In the genomic region with DNA sequence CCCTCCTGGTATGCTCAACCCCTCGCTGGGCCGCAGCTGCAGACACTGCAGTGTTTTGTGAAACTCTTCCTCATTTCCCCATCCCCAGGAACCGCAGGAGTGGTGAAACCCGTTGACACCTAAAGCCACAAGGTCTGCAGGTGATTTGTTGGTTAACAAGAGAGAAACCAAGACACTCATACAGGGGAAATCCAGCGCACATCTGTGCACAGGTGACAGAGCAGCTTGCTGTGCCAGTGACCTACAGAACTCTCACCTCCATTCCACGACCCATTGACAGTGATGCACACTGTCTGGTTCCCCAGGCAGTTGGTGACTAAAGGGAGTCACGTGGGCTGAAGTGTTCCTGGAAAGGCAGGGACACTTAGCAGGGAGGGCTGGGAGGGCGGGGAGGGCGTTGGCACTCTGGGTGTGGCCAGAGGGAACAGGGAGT, we compare ENCODE assay signal across 14 mouse cellular contexts. TPM values are rescaled to one million over a fixed set of nuclear protein-coding genes. Genes with fewer than 3 reads are reported as not detected.
DNase-seq lines count a peak whose midpoint lies in the region; ATAC-seq and TF ChIP-seq lines count a peak whose summit lies in the region.
"Had no signal": no experiment of that assay in that cellular context is flagged by ENCODE, and none has a peak within 500 bp of the region (broad histone marks: within the 10 kb centered on the region; RNA-seq: fewer than 3 reads in every experiment).

No protein-coding gene starts in this region.

- no peaks in the 10 kb centered on the region for H3K36me3 ChIP-seq in G1E (replicated peaks)
- H3K36me3 ChIP-seq in intestine, postnatal 0 days (ENCODE audit: control insufficient read depth, insufficient read depth) = no peaks in the 10 kb centered on the region
- no peaks in the 10 kb centered on the region for H3K36me3 ChIP-seq in splenic B cell, adult 2 months (ENCODE audit: control insufficient read depth, insufficient read depth, low read length, poor library complexity, severe bottlenecking)
- H3K36me3 ChIP-seq in neural tube, embryonic 15.5 days = no peaks in the 10 kb centered on the region
- H3K36me3 ChIP-seq: forebrain, embryonic 12.5 days; hindbrain, embryonic 10.5 days had no signal

- H3K27me3 ChIP-seq in G1E (ENCODE audit: insufficient read depth, low read length) = peaks cover 6% of the 10 kb centered on the region; the same call in 1 of the 2 replicates
- no peaks in the 10 kb centered on the region for H3K27me3 ChIP-seq in intestine, postnatal 0 days (replicated peaks; ENCODE audit: control insufficient read depth, insufficient read depth, low read length)
- no peaks in the 10 kb centered on the region for H3K27me3 ChIP-seq in splenic B cell, adult 2 months (ENCODE audit: control insufficient read depth, insufficient read depth, low read length, poor library complexity, severe bottlenecking)
- no peaks in the 10 kb centered on the region for H3K27me3 ChIP-seq in neural tube, embryonic 15.5 days (replicated peaks)

- DNase-seq in lung, postnatal 36 days = peak; percentile 52
- no peak for DNase-seq in lung, adult 2 months
- DNase-seq in G1E (ENCODE audit: low spot score) = peak; percentile 37
- DNase-seq in splenic B cell, adult 2 months (ENCODE audit: low read depth, low spot score) = peak; percentile 82
- no peak for DNase-seq in adrenal gland, adult 2 months
- DNase-seq: adrenal gland, postnatal 36 days; embryo, embryonic 11 days; kidney, postnatal 25 days had no signal

- ATAC-seq in G1E (ENCODE audit: extremely low read depth, insufficient number of reproducible peaks, low FRiP score, poor library complexity, severe bottlenecking) = peak; percentile 50; the same call in 1 of the 2 replicates
- ATAC-seq in intestine, postnatal 0 days = peak; percentile 62; the same call in 1 of the 2 replicates
- ATAC-seq in neural tube, embryonic 15.5 days (ENCODE audit: low FRiP score) = no peak
- ATAC-seq in frontal cortex, adult (ENCODE audit: low TSS enrichment) = no peak

- no peak overlapping the region for H3K9ac ChIP-seq in intestine, postnatal 0 days (ENCODE audit: low read depth, low read length)
- no peak overlapping the region for H3K9ac ChIP-seq in neural tube, embryonic 15.5 days (replicated peaks)
- H3K9ac ChIP-seq: forebrain, embryonic 12.5 days had no signal

- no peak overlapping the region for H3K4me3 ChIP-seq in lung, adult 2 months (replicated peaks; ENCODE audit: extremely low read depth, low read depth, low read length)
- peak overlapping the region; percentile 49; the same call in 1 of the 2 replicates for H3K4me3 ChIP-seq in G1E (ENCODE audit: low read depth, low read length)
- H3K4me3 ChIP-seq in intestine, postnatal 0 days (ENCODE audit: low read depth, low read length) = no peak overlapping the region
- no peak overlapping the region for H3K4me3 ChIP-seq in neural tube, embryonic 15.5 days (replicated peaks)
- H3K4me3 ChIP-seq: forebrain, embryonic 12.5 days; hindbrain, embryonic 10.5 days had no signal

- H3K9me3 ChIP-seq in G1E (replicated peaks) = no peaks in the 10 kb centered on the region
- no peaks in the 10 kb centered on the region for H3K9me3 ChIP-seq in intestine, postnatal 0 days (ENCODE audit: control insufficient read depth)
- H3K9me3 ChIP-seq in neural tube, embryonic 15.5 days (replicated peaks) = no peaks in the 10 kb centered on the region
- H3K9me3 ChIP-seq: forebrain, embryonic 12.5 days had no signal

- H3K4me2 ChIP-seq in intestine, postnatal 0 days (replicated peaks; ENCODE audit: low read depth) = no peak overlapping the region
- H3K4me2 ChIP-seq in neural tube, embryonic 15.5 days = no peak overlapping the region
- H3K4me2 ChIP-seq: forebrain, embryonic 12.5 days had no signal

- 60% methylated on average over 9 of the region's 9 CpGs for WGBS in lung, adult 2 months
- 42% methylated on average over 9 of the region's 9 CpGs for WGBS in intestine, postnatal 0 days
- WGBS in neural tube, embryonic 15.5 days = 69% methylated on average over 9 of the region's 9 CpGs

- no peaks in the 10 kb centered on the region for H3K4me1 ChIP-seq in lung, adult 2 months (ENCODE audit: control insufficient read depth, insufficient read depth, low read length)
- peaks cover 60% of the 10 kb centered on the region for H3K4me1 ChIP-seq in G1E (ENCODE audit: insufficient read depth, low read depth, low read length)
- H3K4me1 ChIP-seq in intestine, postnatal 0 days (replicated peaks; ENCODE audit: control insufficient read depth, insufficient read depth, low read length) = no peaks in the 10 kb centered on the region
- H3K4me1 ChIP-seq in neural tube, embryonic 15.5 days = no peaks in the 10 kb centered on the region
- H3K4me1 ChIP-seq: forebrain, embryonic 12.5 days; hindbrain, embryonic 10.5 days had no signal

- TF ChIP-seq CTCF in lung, adult 2 months (IDR thresholded peaks at IDR 0.05; ENCODE audit: insufficient read depth, low read length) = no peak
- TF ChIP-seq CTCF in G1E (IDR thresholded peaks at IDR 0.05; ENCODE audit: low read depth, low read length) = no peak
- TF ChIP-seq CTCF in intestine, postnatal 0 days (IDR thresholded peaks at IDR 0.05; ENCODE audit: low read depth) = no peak

- H3K27ac ChIP-seq in intestine, postnatal 0 days (ENCODE audit: low read depth, low read length) = no peak overlapping the region
- H3K27ac ChIP-seq in neural tube, embryonic 15.5 days (replicated peaks) = no peak overlapping the region
- H3K27ac ChIP-seq: forebrain, embryonic 12.5 days; hindbrain, embryonic 10.5 days had no signal

- TF ChIP-seq POLR2A in lung, adult 2 months (IDR thresholded peaks at IDR 0.05; ENCODE audit: borderline replicate concordance, extremely low read depth, low read depth, low read length) = no peak

RNA-seq across cellular contexts. Expression of a gene that starts 1.5 kb away (rescaled TPM):
- polyA plus RNA-seq in lung, adult 2 months (2012; rRNA removed) = 0.69 and 3.8 TPM in 2 replicates
- 2.0 TPM in 1 of 2 replicates, not detected in the other for total RNA-seq in G1E (2014; fragmentation: Nextera tagmentation)
- 0.33 TPM in 1 of 2 replicates, not detected in the other for total RNA-seq in G1E (2017)
- polyA plus RNA-seq in G1E (2012) = 0.06 and 0.09 TPM in 2 replicates
- polyA plus RNA-seq in intestine, postnatal 0 days (2015; fragmentation: Nextera tagmentation; extraction: Ambion mirVana) = not detected in 2 replicates
- total RNA-seq in adrenal gland, adult 2 months (2021) = not detected
- polyA plus RNA-seq in adrenal gland, adult 2 months (2012; rRNA removed) = 0.19 TPM in 1 of 2 replicates, not detected in the other
- polyA plus RNA-seq in neural tube, embryonic 15.5 days (2015; fragmentation: Nextera tagmentation; extraction: Ambion mirVana) = not detected in 2 replicates
- total RNA-seq: adrenal gland, postnatal 36 days; megakaryocyte-erythroid progenitor cell, adult 5-6 weeks had no signal
- polyA plus RNA-seq: forebrain, embryonic 12.5 days; hindbrain, embryonic 10.5 days had no signal

RNA-seq across cellular contexts. Expression of a gene that starts 11.7 kb away (rescaled TPM):
- polyA plus RNA-seq in lung, adult 2 months (2012; rRNA removed) = 65.6 and 88.8 TPM in 2 replicates
- total RNA-seq in G1E (2014; fragmentation: Nextera tagmentation) = not detected in 2 replicates
- total RNA-seq in G1E (2017) = 0.11 and 0.17 TPM in 2 replicates
- polyA plus RNA-seq in G1E (2012) = 0.11 and 0.17 TPM in 2 replicates
- polyA plus RNA-seq in intestine, postnatal 0 days (2015; fragmentation: Nextera tagmentation; extraction: Ambion mirVana) = 6.9 and 7.8 TPM in 2 replicates
- 10 to 100 TPM in 1 of 2 experiments, 1 to 10 TPM in 1; 9.5 to 10.8 TPM for total RNA-seq in adrenal gland, adult 2 months (2021)
- polyA plus RNA-seq in adrenal gland, adult 2 months (2012; rRNA removed) = 15.5 and 18.0 TPM in 2 replicates
- polyA plus RNA-seq in neural tube, embryonic 15.5 days (2015; fragmentation: Nextera tagmentation; extraction: Ambion mirVana) = 1.7 and 4.6 TPM in 2 replicates

RNA-seq across cellular contexts. Expression of a gene that starts 31.2 kb away (rescaled TPM):
- polyA plus RNA-seq in lung, adult 2 months (2012; rRNA removed) = 12.3 and 18.6 TPM in 2 replicates
- total RNA-seq in G1E (2014; fragmentation: Nextera tagmentation) (not detected in 2 replicates), G1E (2017) (0.06 TPM in 1 of 2 replicates, not detected in the other)
- 0.02 and 0.16 TPM in 2 replicates for polyA plus RNA-seq in G1E (2012)
- 1.4 and 1.7 TPM in 2 replicates for polyA plus RNA-seq in intestine, postnatal 0 days (2015; fragmentation: Nextera tagmentation; extraction: Ambion mirVana)
- total RNA-seq in adrenal gland, adult 2 months (2021) = 1 to 10 TPM; 1.7 to 4.7 TPM
- 6.6 and 7.5 TPM in 2 replicates for polyA plus RNA-seq in adrenal gland, adult 2 months (2012; rRNA removed)
- polyA plus RNA-seq in neural tube, embryonic 15.5 days (2015; fragmentation: Nextera tagmentation; extraction: Ambion mirVana) = 67.2 and 90.6 TPM in 2 replicates
- total RNA-seq: megakaryocyte-erythroid progenitor cell, adult 5-6 weeks had no signal

RNA-seq across cellular contexts. Expression of a gene that starts 51.2 kb away (rescaled TPM):
- polyA plus RNA-seq in lung, adult 2 months (2012; rRNA removed) = 35.8 and 58.4 TPM in 2 replicates
- total RNA-seq in G1E (2014; fragmentation: Nextera tagmentation) (21.7 and 77.3 TPM in 2 replicates), G1E (2017) (16.1 and 19.1 TPM in 2 replicates)
- polyA plus RNA-seq in G1E (2012) = 61.5 and 67.4 TPM in 2 replicates
- 14.0 and 15.1 TPM in 2 replicates for polyA plus RNA-seq in intestine, postnatal 0 days (2015; fragmentation: Nextera tagmentation; extraction: Ambion mirVana)
- 10 to 100 TPM; 19.7 to 20.2 TPM for total RNA-seq in adrenal gland, adult 2 months (2021)
- polyA plus RNA-seq in adrenal gland, adult 2 months (2012; rRNA removed) = 45.8 and 46.0 TPM in 2 replicates
- 34.4 and 38.3 TPM in 2 replicates for polyA plus RNA-seq in neural tube, embryonic 15.5 days (2015; fragmentation: Nextera tagmentation; extraction: Ambion mirVana)

RNA-seq across cellular contexts. Expression of a gene that starts 56.2 kb away (rescaled TPM):
- 7.1 and 12.1 TPM in 2 replicates for polyA plus RNA-seq in lung, adult 2 months (2012; rRNA removed)
- total RNA-seq in G1E (2014; fragmentation: Nextera tagmentation) (1.7 and 2.6 TPM in 2 replicates), G1E (2017) (3.8 and 4.4 TPM in 2 replicates)
- polyA plus RNA-seq in G1E (2012) = 39.9 and 53.3 TPM in 2 replicates
- polyA plus RNA-seq in intestine, postnatal 0 days (2015; fragmentation: Nextera tagmentation; extraction: Ambion mirVana) = 11.2 and 12.8 TPM in 2 replicates
- total RNA-seq in adrenal gland, adult 2 months (2021) = 1 to 10 TPM; 4.2 to 7.2 TPM
- polyA plus RNA-seq in adrenal gland, adult 2 months (2012; rRNA removed) = 32.1 and 38.3 TPM in 2 replicates
- 215 and 282 TPM in 2 replicates for polyA plus RNA-seq in neural tube, embryonic 15.5 days (2015; fragmentation: Nextera tagmentation; extraction: Ambion mirVana)

Comparison
In these comparisons a context has a peak if more than half of its experiments do, and no peak if none do; other contexts are left out.
1. DNase-seq: peak in lung, postnatal 36 days (single experiment), G1E (single experiment) and splenic B cell, adult 2 months (single experiment); none in lung, adult 2 months (single experiment) and adrenal gland, adult 2 months (single experiment).
2. ATAC-seq: peak in G1E (single experiment) and intestine, postnatal 0 days (single experiment); none in neural tube, embryonic 15.5 days (single experiment) and frontal cortex, adult (single experiment).